Mouse (Mus musculus) MEL (cell line): ENCODE measurements around the gene Sost.
"Not testable (repeated sequence)": the region's sequence is repeated elsewhere in the genome, so short reads cannot be mapped to it uniquely, and the experiment has no call there.

Experiments
- CHD1 ChIP-seq: IDR thresholded peaks from 2 replicates; pipeline ENCODE4 v1.6.1; 2012; ENCODE audit warnings: low read depth, mild to moderate bottlenecking, inconsistent platforms, low read length, improper control_type of control experiment
- CTCF ChIP-seq, 3 experiments: IDR thresholded peaks in 2 of 3; conservative IDR thresholded peaks in 1 of 3; 2 replicates each; pipeline ENCODE4 v1.5.1; 2011 to 2012; ENCODE audit warnings: low read length in 3 of 3, low read depth in 2 of 3, mild to moderate bottlenecking in 2 of 3, improper control_type of control experiment in 1 of 3, inconsistent platforms in 1 of 3, mixed read lengths in 1 of 3, moderate library complexity in 1 of 3; ENCODE audit not compliant: control insufficient read depth in 1 of 3, insufficient read depth in 1 of 3, poor library complexity in 1 of 3, severe bottlenecking in 1 of 3
- EP300 ChIP-seq, 2 experiments: IDR thresholded peaks; 2 replicates each; pipeline ENCODE4 v1.6.1; 2011; ENCODE audit warnings: improper control_type of control experiment in 2 of 2, low read length in 2 of 2, low read depth in 1 of 2, mild to moderate bottlenecking in 1 of 2
- GATA1 ChIP-seq: IDR thresholded peaks from 2 replicates; pipeline ENCODE4 v1.6.1; 2011; ENCODE audit warnings: low read depth, low read length, improper control_type of control experiment
- HCFC1 ChIP-seq: IDR thresholded peaks from 2 replicates; pipeline ENCODE4 v1.6.1; 2012; ENCODE audit warnings: low read depth, mild to moderate bottlenecking, inconsistent platforms, low read length, improper control_type of control experiment, moderate library complexity
- MAZ ChIP-seq: IDR thresholded peaks from 2 replicates; pipeline ENCODE4 v1.6.1; 2012; ENCODE audit warnings: low read depth, mild to moderate bottlenecking, inconsistent platforms, low read length, improper control_type of control experiment
- MXI1 ChIP-seq: IDR thresholded peaks from 2 replicates; pipeline ENCODE4 v1.6.1; 2011; ENCODE audit warnings: mild to moderate bottlenecking, low read depth, low read length, improper control_type of control experiment
- NELFE ChIP-seq: IDR thresholded peaks from 2 replicates; pipeline ENCODE4 v1.6.1; 2011; ENCODE audit warnings: low read depth, low read length, improper control_type of control experiment
- POLR2A ChIP-seq, 2 experiments: IDR thresholded peaks; 2 replicates each; pipeline ENCODE4 v1.6.1; 2011 to 2012; ENCODE audit warnings: low read length in 2 of 2, mild to moderate bottlenecking in 2 of 2, control low read depth in 1 of 2, improper control_type of control experiment in 1 of 2, low read depth in 1 of 2, moderate library complexity in 1 of 2; ENCODE audit not compliant: control insufficient read depth in 1 of 2, insufficient read depth in 1 of 2, poor library complexity in 1 of 2
- POLR2AphosphoS2 ChIP-seq: IDR thresholded peaks from 2 replicates; pipeline ENCODE4 v1.6.1; 2011; ENCODE audit warnings: low read length, improper control_type of control experiment
- TCF12 ChIP-seq: IDR thresholded peaks from 2 replicates; pipeline ENCODE4 v1.6.1; 2014; ENCODE audit warnings: low read depth, mild to moderate bottlenecking, inconsistent platforms, low read length, improper control_type of control experiment, moderate library complexity
- ZMIZ1 ChIP-seq: IDR thresholded peaks from 2 replicates; pipeline ENCODE4 v1.6.1; 2012; ENCODE audit warnings: low read depth, mild to moderate bottlenecking, inconsistent platforms, low read length, improper control_type of control experiment, moderate library complexity

GRCm38 (mm10) chr11:101985450-101985849, 18.6 kb upstream of the Sost start:
- TF ChIP-seq ZMIZ1; CHD1; EP300 (IDR thresholded peaks at IDR 0.05; ENCODE audit: low read depth in 1 of 2, low read length in 2 of 2); MAZ; MXI1; NELFE; GATA1; POLR2A (IDR thresholded peaks at IDR 0.05; ENCODE audit: control insufficient read depth in 1 of 2, insufficient read depth in 1 of 2, low read depth in 1 of 2, low read length in 2 of 2, poor library complexity in 1 of 2); HCFC1; TCF12; POLR2AphosphoS2: not testable (repeated sequence)
- peak in 1 of 3 experiments; percentile 37; a peak in 1 of 6 replicates for TF ChIP-seq CTCF (IDR thresholded peaks at IDR 0.05 in 2 of 3, conservative IDR thresholded peaks at IDR 0.05 in 1 of 3; ENCODE audit: control insufficient read depth in 1 of 3, insufficient read depth in 1 of 3, low read depth in 2 of 3, low read length in 3 of 3, poor library complexity in 1 of 3, severe bottlenecking in 1 of 3)
